Mouse (Mus musculus): ENCODE data around the gene Tmem144.

DNA sequence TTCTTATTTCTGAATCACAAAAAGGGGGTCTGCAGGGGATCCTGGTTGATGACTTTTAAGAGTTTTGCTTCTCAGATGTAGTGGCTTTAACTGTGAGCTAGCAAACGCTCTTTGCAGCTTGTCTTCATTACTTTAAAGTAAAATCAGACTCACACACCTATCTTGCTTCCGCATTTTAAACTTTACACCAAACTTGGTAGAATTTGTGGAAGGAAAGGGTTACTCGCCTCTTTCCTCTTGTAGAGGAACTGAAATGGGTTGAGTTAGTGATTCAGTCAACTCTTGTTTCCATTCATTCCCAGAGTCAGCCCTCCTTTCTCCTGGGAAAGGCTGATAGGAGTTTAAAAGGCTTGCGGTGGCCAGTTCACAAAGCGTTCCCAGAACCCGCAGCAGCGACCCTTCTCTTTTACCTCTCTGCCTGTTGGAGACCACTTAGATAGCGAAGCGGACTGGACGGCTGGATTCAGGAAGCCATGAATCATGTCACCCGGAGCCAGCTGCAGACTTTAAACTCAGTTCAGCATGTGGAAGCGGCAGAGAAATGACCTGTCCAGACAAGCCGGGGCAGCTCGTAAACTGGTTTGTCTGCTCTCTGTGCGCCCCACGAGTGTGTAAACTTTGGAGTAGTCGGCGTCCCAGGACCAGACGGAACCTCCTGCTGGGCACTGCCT lies 33.2 kb upstream of the Tmem144 start:
- TF ChIP-seq POLR2A (IDR thresholded peaks at IDR 0.05; ENCODE audit: extremely low read depth, insufficient read depth, low read length): no peak
- no peak for TF ChIP-seq CTCF (IDR thresholded peaks at IDR 0.05; ENCODE audit: extremely low read depth, insufficient read depth, low read length)

Data from cortical plate, adult 2 months (tissue).